Mouse (Mus musculus): ENCODE data around the gene Kcnip4.

Gene Kcnip4

DNA sequence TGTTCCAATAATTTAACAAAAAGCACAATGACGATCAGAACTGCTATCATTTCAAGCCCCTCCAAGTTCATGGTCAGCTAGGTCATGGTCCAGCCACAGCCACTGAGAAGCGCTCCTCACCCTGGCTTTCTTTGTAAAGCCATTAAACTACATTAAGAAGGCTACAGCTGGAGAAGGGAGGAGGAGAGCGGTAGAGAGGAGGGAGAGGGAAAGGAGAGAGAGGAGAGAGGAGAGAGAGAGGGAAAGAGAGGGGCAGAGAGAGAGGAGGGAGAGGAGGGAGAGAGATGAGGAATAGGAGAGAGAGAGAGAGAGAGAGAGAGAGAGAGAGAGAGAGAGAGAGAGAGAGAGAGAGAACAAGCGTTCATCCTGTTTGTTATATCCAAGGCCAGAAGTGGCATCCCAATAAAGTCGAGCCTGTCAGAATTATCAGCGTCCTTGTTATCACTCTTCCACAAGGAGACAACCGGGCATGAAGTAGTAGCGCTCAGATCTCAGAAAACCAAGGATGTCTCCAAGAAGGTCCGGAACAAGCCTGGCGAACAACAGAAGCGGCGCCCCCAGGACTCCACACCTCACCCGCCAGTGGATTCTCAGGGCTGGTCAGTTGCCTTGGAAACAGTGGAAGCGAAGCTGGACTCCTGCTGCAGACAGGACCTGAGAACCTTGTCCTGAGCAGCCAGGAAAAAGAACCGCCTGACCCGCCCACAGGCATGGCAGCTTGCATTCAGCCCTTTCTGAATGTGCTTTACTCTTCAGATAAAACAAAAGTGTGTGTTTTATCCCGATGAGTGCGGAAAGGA, 635.1 kb downstream of the Kcnip4 start:
- DNase-seq (ENCODE audit: low read depth, low spot score), result peak; percentile 33

GRCm38 (mm10) chr5:48878081-48878480, 646.6 kb downstream of the Kcnip4 start:
- no peak for DNase-seq (ENCODE audit: low read depth, low spot score)

DNA sequence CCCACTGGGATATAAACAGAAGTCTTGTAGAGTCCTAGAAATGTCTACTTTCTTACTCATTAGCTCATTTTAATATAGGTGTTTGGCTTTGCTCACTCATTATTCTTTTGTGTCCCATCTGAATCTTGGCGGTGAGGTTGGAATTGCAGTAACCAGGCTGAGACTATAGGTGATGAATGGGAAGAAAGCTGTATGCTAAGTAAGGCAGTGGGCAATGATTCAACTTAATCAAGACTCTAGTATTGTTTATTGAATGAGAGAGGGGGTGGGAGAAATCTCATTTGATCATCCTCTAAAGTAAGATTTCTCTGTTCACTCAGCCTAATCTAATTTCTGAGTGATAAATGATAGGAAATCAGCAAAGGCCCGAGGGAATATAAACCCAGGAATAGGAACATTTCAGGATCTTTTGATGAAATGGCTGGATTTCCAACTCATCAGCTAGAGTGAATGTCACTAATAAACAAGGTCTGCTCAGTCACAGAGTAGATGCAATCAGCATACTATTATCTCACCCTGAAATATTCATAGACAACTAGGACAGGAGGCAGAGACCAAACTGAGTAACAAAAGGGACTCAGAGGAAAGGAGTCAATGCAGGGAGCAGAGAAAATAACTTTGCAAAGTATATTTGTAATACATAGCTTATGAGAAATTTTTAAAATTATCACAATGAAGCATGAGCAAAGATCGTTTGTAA, 660.3 kb downstream of the Kcnip4 start:
- DNase-seq (ENCODE audit: low read depth, low spot score), result no peak

- DNase-seq (ENCODE audit: low read depth, low spot score), result peak; percentile 25
Measured at GRCm38 (mm10) chr5:48840971-48841370, 683.7 kb downstream of the Kcnip4 start.

DNA sequence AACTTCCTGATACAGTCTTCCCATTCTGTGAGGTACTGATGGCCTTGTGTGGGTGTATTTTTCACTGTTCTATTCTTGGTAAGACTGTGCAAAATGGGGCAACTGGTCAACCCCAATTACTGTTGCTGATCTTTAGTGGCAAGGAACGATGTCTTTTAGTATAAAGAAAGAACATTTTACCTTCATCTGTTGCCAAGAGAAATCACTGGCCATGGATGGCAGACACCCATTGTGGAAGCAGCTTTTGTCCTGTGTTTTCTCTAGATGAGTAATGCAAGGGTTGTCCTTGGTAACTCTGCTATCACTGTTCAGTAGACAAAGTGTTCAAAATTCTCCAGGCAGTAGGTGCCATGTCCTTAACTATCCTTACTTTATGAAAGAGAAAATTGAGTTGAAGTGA, 729.2 kb downstream of the Kcnip4 start:
- DNase-seq (ENCODE audit: low read depth, low spot score), result no peak

GRCm38 (mm10) chr5:48779376-48779775, 745.3 kb downstream of the Kcnip4 start:
- no peak for DNase-seq (ENCODE audit: low read depth, low spot score)

GRCm38 (mm10) chr5:48748613-48749012, 776.1 kb downstream of the Kcnip4 start:
- DNase-seq (ENCODE audit: low read depth, low spot score), result no peak

DNA sequence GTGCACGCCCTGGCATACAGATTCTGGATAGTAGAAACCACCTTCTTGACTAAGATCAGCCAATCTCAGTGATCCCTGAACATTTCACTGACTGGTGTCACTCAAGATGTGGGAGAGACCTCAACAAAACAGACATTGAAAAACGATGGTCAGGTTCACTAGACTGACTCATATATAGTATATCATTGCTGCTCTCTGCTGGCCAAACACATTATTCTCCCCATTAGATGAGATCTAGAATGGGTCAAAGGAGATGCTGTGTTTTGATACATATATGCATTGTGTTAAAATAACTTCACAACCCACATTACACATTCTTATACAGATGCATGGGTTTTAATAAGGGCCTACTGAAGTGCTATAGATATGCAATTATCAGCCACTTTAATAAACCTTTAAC, 787.1 kb downstream of the Kcnip4 start:
- DNase-seq (ENCODE audit: low read depth, low spot score), result no peak

DNA sequence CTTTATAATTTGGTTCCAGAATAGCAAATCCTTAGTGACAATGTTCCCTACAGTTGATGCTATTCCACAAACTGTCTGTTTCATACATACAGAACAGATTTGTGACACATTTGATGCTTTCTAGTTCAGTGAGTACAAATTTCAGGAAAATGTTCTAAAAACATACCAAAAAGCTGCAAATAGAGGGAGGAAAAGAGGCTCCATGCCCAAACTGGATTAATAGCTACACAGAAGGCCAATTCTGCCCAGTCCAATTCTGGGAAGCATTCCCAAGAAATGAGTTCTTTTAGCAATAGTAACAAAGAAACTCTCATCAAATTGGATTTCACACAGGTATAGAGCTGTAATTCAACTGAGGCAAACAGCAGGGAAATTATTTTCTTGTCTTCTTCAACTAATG, 806.5 kb downstream of the Kcnip4 start:
- DNase-seq (ENCODE audit: low read depth, low spot score), result no peak

- DNase-seq (ENCODE audit: low read depth, low spot score), result no peak
Measured at GRCm38 (mm10) chr5:48705997-48706396, 818.7 kb downstream of the Kcnip4 start.

DNA sequence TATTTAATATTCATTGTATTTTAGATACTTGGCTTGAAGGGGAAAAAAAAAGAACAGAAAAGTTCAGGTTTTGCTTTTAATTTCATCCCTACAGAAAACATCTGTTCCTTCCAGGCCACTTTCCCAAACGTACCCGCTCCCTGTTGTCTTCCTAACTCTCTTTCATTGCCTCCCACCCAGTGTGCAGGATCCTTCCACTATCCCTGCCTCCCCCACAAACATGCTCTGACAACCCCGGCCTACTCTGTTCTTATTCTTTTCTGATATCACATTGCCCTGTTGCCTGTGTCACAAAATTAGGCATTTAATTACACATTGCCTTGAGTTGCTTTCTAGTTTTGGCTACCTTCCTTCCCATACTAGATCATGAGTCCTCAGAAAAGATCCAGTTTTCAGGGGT, 837.6 kb downstream of the Kcnip4 start:
- DNase-seq (ENCODE audit: low read depth, low spot score), result no peak

DNA sequence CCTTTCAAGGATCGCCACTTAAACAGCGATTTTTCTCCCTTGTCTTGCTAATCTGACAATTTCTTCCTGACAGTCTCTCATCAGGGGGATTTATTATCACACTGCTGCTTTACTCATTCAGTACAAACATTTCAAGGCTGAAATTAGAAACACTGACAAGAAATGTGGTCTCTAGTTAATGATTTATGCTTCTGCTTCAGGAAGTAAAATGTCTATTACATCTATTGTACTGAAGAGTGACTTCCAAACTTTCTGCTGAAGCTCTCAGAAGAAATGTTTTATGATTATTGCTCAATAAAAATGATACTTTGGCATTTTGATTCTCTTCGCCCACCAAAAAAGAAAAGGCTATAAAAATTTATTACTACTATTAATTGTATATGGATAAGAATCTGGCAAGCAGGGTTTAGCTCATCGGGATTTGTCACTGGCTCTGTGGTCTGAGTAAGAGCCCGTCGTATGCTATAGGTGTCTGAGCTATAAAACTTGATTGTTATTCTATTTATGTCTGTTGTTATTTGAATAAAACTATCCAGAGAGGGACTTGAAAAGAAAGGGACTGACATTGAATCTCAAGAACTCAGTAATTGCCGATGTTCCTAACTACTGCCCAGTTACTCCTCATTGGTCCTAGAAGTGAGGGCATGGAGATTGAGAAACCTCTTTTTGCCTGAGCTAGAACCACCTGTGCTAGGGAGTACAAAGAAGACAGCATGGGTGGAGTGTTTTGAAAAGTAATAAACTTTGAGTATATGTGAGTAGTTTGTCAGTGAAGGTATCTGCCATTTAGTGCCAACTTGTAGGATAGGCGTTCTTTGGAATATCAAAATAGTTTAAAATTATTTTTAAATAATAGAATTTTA, 844.7 kb downstream of the Kcnip4 start:
- no peak for DNase-seq (ENCODE audit: low read depth, low spot score)

DNA sequence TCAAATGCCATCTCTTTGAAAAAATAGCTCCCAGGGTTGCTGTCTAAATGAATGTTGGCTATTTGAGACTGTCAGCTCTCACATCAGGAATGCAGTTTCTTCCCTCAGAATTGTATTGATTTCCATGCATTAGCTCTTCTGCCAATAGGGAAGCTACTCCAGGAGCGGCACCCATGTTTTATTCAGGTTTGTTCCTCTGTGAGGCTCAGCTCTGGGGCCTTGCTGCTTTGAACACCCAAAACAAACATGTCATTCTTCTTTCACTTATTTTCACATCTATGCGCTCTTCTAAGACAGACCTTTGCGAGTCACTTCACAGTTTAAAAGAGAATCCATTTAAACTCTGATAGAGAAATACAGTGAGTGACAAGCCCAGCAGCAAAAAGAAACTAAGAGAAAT, 862.2 kb downstream of the Kcnip4 start:
- no peak for DNase-seq (ENCODE audit: low read depth, low spot score)

GRCm38 (mm10) chr5:48659975-48660374, 864.7 kb downstream of the Kcnip4 start:
- no peak for DNase-seq (ENCODE audit: low read depth, low spot score)

GRCm38 (mm10) chr5:48650496-48650895, 874.2 kb downstream of the Kcnip4 start:
- no peak for DNase-seq (ENCODE audit: low read depth, low spot score)

DNA sequence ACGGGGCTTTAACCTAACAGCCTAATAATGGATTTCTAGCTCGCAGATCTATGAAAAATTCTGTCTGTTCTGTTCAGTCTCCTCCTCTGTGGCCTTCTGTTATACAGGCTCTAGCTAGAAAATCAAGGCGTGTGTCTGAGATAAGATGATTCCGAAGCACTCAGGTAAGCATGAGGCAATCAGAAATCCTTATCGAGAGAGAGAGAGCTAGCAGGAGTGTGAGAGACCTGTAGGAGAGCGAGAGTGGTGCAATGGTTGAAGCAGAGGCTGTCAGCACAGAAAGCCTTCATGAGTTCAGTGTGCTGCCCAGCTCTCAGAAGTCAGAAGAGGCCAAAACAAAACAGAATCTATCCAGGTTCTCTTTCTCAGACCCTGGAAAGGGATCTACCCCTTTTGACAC, 888.0 kb downstream of the Kcnip4 start:
- no peak for DNase-seq (ENCODE audit: low read depth, low spot score)

DNA sequence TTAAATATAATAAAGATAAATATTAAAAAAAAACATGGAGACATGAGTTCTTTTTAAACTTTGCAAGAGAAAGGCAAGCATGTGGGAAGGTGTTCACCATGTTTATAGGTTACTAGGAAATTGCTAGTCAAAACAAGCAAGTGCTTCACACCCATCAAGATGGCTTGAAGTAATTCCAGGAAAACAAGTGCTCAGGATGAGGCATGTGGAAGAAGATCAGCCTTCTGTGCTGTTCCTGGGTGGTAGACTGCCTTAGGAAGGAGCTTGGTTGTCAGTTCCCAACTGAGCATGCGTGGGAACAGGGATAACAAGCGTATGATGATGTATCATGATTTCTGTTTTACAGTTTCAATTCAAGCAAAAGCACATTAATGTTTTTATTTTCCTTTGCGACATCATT, 891.1 kb downstream of the Kcnip4 start:
- DNase-seq (ENCODE audit: low read depth, low spot score), result no peak

DNA sequence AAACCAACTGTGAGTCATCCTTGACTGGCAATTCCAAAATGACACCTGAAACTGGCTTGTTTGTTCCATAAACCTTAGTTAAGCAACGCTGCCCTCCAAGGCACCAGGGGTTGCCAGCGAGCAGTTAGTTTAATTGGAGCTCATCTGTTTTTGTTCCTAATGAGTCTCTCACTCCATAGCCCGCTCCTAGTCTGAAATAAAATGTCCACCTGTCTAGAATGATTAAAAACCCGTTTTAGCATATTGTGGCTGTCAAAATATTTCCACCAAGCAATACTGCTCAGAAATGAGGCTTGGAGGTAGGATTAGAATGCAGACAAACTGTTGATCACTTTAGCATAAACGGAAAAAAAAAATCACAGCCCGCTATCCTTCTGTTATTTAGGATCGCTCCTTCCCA, 901.3 kb downstream of the Kcnip4 start:
- no peak for DNase-seq (ENCODE audit: low read depth, low spot score)

- no peak for DNase-seq (ENCODE audit: low read depth, low spot score)
Measured at GRCm38 (mm10) chr5:48606916-48607315, 917.8 kb downstream of the Kcnip4 start.

DNA sequence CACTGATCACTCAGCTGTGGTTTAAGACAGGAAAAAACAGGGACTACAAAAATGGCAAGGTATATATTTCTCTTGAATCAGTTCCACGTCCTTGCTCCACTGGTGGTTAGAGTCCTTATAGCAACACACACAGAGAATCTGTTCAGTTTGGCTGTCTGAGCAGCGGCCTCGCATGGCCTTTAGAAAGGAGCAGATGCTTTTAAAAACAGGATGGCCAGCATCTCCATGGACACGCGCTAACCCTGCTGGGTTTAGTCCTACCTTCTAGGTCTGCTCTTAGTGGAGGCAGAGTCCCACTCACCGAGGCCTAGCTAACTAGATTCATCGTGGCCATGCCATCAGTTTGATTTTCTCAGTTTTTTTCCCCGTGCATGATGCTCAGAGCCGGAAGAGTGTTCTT, 918.4 kb downstream of the Kcnip4 start:
- DNase-seq (ENCODE audit: low read depth, low spot score), result no peak

- peak; percentile 21 for DNase-seq (ENCODE audit: low read depth, low spot score)
Measured at GRCm38 (mm10) chr5:48599481-48600040, 925.1 kb downstream of the Kcnip4 start.

DNA sequence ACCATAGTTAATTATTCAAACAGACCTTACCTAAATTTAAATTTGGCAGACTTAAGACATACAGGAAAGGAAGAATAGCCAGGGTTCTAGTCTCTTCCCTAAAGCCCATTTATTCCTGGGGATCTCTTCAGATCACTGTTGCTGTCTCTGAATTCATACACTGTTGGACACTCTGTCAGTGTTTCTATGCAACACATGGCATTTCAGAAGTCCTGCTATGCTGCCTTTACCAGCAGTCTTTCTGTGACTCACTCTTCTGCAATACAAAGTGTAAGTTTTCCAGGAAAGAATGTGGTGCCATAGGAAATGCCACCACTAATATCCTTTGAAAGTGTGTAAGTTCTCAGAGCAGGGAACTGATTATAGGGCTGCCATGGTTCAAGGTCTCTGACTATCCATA, 936.7 kb downstream of the Kcnip4 start:
- DNase-seq (ENCODE audit: low read depth, low spot score), result no peak

Data from mesoderm, embryonic 11.5 days (tissue).